Mouse (Mus musculus): ENCODE measurements around the gene Rpl35a. TPM values are rescaled to one million over a fixed set of nuclear protein-coding genes. Genes with fewer than 3 reads are reported as not detected.

Gene Rpl35a
- total RNA-seq, 2 experiments from 2014 or later, result 217 to 291 TPM

DNA sequence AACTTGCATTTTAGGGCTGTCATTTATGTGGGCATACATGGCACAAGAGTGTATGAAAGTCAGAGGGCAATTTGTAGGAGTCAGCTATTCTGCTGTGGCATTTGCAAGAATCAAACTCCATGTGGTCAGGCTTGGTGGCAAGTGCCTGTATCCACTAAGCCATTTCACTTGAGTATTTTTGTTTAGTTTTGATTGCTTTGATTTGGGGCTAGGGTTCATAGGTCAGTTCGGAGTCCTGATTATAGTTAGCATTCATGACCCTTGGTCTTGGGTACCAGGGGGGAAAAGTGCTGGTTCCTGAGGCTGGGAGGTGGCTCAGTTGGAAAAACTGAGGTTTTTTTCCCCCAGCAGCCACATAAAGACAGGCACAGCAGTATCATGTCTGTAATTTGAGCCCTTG lies 3.2 kb downstream of the Rpl35a start:
- TF ChIP-seq CTCF (IDR thresholded peaks at IDR 0.05), result no peak
- 0 out of 2 replicates have a peak overlapping the region, but pooled peaks have one; percentile 2 for H3K4me3 ChIP-seq
- intact Hi-C loops (cut with DNase I), result loop anchor here (5.0 kb wide), 2 partner anchors 123 to 193 kb away; partner anchors contain the start of gene Snx4
- DNase-seq, result no peak
- H3K27ac ChIP-seq, result no peak overlapping the region

DNA sequence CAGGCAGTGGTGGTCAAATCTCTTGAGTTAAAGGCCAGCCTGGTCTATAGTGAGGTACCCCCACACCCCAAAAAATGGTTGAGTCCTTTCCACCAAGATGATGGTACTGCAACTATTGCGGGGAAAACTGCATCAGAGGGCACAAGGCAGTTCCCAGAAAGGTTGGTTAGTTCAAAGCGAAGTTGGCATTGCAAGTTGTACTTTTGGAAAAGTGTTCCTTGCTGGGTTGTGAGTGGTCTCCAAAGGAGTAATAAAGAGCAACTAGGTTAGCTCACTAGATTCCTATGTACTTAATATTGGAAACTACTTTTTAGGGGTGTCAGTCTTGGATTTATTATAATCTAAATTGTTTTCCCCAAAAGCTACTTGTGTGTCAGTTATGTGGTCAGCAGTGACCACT lies 4.7 kb downstream of the Rpl35a start:
- H3K4me3 ChIP-seq, result no peak overlapping the region
- intact Hi-C loops (cut with DNase I), result no loop called here
- no peak for DNase-seq
- no peak for TF ChIP-seq CTCF (IDR thresholded peaks at IDR 0.05)
- no peak overlapping the region for H3K27ac ChIP-seq

DNA sequence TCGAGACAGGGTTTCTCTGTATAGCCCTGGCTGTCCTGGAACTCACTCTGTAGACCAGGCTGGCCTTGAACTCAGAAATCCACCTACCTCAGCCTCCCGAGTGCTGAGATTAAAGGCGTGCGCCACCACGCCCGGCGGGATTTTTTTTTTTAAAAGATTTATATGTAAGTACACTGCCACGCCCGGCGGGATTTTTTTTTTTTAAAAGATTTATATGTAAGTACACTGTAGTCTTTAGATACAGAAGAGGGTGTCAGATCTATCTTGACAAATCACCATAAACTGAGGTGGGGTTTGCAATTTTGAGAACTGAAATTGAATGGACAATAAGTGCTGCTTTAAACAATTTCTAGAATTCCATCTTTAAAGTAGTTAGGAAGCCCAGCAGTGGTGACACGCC lies 5.1 kb downstream of the Rpl35a start:
- intact Hi-C loops (cut with DNase I), result no loop called here
- no peak for DNase-seq
- H3K4me3 ChIP-seq, result peak overlapping the region; percentile 96
- no peak for TF ChIP-seq CTCF (IDR thresholded peaks at IDR 0.05)
- H3K27ac ChIP-seq, result peak overlapping the region; percentile 80

DNA sequence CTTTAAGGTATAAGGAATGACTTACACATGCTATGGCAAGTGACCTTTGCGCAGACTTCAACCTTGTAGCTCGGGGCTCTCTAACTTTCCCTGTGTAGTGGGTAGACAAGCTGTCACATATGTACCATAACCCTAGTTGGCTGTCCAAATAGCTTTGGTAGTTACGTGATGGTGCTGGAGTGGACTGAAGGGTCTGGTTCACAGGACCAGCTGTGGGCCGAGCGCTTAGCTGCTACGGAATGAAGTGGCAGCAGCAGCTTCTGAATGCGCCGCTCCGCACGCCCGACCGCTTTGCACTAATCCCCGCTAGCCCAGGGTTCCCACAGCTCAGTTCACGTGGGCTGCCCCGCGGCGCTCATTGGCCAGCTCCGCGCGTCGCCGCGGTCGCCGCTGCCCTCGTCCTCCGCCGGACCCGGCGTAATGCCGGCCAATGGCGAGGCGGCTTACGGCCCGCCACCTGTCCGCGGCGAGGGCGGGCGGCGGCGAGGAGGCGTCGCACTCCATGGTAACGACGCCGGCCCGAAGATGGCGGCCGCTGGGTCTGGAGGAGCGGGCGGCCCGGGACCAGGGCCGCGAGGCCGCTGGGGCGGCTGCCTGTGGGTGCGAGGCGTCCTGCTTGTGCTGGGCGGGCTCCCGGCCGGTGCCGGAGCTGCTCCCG lies 5.9 kb downstream of the Rpl35a start, which contains the start of gene Lmln:
Gene Lmln (plus strand): TSS at position 498 of the 658 bp plus-strand sequence.
- no peak for TF ChIP-seq CTCF (IDR thresholded peaks at IDR 0.05)
- DNase-seq, result peak; percentile 96
- Histone ChIP-seq H3K4me3 (peak within 1 kb of the TSS; percentile 96), H3K27ac (peak within 1 kb of the TSS; percentile 80)
- intact Hi-C loops (cut with DNase I), result loop anchor here (2.0 kb wide), 1 partner anchor 815 kb away; the partner anchor contains the start of genes Fbxo45 and Wdr53

DNA sequence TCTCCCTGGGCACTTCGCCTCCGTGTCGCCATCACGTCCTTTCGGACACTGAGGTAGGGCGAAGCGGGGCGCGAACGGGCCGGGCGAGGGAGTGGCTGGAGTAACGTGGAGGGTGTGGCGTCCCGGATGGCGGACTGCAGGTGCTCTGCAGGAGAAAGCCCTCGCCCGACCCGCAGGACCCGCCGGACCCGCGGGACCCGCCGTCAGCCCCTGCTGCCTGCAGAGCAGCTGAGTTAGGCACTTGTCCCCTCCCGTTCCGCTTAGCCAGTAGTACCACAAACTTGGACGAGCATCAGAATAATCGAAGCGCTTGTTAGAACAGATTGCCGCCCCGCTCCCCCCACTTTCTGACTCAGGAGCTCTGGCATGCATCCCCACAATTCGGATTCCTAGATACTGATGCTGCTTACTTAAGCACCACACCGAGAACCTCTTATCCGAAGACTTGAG lies 6.5 kb downstream of the Rpl35a start:
- TF ChIP-seq CTCF (IDR thresholded peaks at IDR 0.05), result no peak
- Histone ChIP-seq H3K4me3 (peak overlapping the region; percentile 96), H3K27ac (peak overlapping the region; percentile 80)
- intact Hi-C loops (cut with DNase I), result loop anchor here (2.0 kb wide), 1 partner anchor 816 kb away; the partner anchor contains the start of genes Fbxo45 and Wdr53
- no peak for DNase-seq

DNA sequence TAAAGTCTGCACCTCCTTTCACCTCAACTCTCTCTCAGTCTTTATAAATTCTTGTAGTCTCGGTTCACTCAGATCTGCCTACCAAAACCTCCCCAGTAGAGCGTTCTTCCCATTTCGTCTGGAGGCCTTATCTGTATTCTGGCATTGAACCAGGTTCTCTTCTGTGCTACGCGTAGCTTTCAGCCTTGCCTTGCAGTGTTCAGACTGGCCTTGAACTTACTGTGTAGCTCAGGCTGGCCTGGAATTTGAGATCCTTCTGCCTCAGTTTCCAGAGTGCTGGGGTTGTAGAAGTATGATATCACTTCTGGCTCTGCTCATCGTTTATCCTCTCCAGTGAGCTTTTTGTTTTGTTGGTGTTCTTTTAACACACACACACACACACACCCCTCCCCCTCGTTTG lies 7.0 kb downstream of the Rpl35a start:
- peak overlapping the region; percentile 96 for H3K4me3 ChIP-seq
- no peak for DNase-seq
- TF ChIP-seq CTCF (IDR thresholded peaks at IDR 0.05), result no peak
- intact Hi-C loops (cut with DNase I), result loop anchor here (2.0 kb wide), 1 partner anchor 816 kb away; the partner anchor contains the start of genes Fbxo45 and Wdr53
- peak overlapping the region; percentile 80; the same call in 1 of the 2 replicates for H3K27ac ChIP-seq

DNA sequence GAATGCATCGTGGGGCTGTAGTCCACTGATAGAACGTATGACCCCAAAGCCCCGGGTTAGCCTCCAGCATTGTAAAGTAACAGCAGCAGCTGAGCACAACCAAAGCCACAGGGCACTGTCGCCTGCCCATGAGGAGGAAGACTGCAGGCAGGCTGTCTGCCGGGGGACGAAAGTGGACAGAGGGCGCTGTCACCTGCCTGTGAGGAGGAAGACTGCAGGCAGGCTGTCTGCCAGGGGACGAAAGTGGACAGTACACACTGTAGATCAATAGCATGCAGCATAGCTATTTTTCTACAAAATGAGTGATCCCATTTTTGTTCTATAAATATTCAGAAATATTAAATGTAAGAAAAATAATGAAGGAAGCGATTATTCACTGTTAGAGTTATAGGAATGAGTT lies 8.4 kb downstream of the Rpl35a start:
- Histone ChIP-seq H3K4me3 (no peak overlapping the region), H3K27ac (no peak overlapping the region)
- intact Hi-C loops (cut with DNase I), result no loop called here
- DNase-seq, result no peak
- no peak for TF ChIP-seq CTCF (IDR thresholded peaks at IDR 0.05)

DNA sequence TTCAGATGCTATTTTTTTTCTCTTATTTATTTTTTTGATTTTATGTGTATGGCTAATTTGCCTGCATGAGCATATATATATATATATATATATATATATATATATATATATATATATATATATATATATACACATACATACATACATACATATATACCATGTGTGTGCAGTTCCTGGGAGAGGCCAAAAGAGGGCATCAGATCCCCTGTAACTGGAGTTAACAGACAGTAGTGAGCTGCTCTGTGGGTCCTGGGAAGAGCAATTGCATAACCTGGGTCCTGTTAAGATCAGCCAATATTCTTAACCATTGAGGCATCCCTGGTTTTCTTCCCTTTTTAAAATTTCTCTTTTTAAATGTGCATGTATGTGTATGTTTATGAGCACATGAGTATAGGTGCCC lies 14.7 kb downstream of the Rpl35a start:
- DNase-seq, result no peak
- no peak; the same call in 1 of the 2 replicates for TF ChIP-seq CTCF (IDR thresholded peaks at IDR 0.05)
- Histone ChIP-seq H3K27ac (no peak overlapping the region), H3K4me3 (no peak overlapping the region)
- intact Hi-C loops (cut with DNase I), result no loop called here

DNA sequence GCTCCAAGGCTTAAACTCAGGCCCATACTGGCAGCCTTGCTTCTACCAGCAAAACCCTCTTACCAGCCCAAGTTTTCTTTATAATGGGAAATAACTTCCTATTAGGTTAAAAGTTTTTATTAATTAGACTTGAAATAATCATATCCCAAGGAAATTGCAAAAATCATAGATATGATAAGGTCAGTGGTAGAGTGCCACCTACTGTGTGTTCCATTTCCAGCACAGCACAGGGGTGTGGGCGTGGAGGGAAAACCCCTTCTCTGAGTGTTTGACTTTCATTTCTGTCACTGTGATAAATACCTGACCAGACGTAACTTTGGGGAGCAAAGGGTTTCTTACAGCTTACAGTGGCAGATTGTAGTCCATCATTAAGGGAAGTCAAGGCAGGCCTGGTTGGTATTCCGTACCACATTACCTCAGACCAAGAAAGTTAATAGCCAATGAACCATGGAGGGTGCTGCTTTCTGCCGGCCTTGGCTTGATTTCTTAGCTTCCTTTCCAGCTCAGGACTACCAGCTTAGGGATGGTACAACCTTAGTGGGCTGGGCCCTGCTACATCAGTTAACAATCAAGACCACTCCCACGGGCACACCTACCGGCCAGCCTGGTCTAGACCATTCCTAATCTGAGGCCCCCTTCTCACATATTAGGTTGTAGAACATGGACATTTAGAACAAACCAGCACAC lies 16.8 kb downstream of the Rpl35a start:
- intact Hi-C loops (cut with DNase I), result no loop called here
- no peak overlapping the region for H3K4me3 ChIP-seq
- 0 out of 2 replicates have a peak, but pooled peaks have one; percentile 0 for TF ChIP-seq CTCF (IDR thresholded peaks at IDR 0.05)
- no peak overlapping the region for H3K27ac ChIP-seq
- DNase-seq, result no peak

DNA sequence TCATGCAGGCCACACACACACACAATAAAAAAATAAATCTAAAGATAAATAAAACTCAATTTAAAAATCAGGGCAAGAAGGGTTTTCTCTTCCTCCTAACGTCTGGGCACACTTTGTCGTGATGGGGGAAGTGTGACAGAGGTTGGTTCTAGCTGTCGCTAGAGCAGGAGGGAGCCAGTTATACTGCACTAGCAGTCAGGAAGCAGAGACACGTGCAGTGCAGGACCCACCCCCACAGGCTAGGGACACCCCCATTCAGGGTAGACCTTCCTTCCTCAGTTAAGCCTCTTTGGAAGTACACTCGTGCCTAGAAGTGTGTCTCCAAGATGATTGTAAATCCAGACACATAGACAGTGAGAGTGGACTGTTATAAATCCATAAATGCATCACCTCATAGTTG lies 18.7 kb downstream of the Rpl35a start:
- intact Hi-C loops (cut with DNase I), result no loop called here
- Histone ChIP-seq H3K4me3 (no peak overlapping the region), H3K27ac (no peak overlapping the region)
- no peak for DNase-seq
- no peak for TF ChIP-seq CTCF (IDR thresholded peaks at IDR 0.05)

DNA sequence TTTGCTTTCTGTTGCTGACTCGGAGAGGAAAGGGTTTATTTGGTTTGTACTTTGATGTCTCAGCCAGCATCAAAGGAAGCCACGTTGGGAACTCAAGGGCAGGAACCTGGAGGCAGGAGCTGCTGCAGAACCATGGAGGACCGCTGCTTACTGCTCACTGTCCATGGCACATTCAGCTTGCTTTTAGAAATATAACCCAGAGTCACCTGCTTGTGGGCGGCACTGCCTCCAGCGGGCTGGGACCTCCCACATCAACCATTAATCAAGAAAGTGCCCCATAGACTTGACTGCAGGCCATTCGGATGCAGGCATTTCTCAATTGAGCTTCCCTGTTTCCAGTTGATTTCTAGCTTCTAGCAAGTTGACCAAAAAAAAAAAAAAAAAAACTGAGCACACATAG lies 19.8 kb downstream of the Rpl35a start:
- DNase-seq, result no peak
- H3K4me3 ChIP-seq, result no peak overlapping the region
- H3K27ac ChIP-seq, result no peak overlapping the region
- intact Hi-C loops (cut with DNase I), result no loop called here
- no peak for TF ChIP-seq CTCF (IDR thresholded peaks at IDR 0.05)

DNA sequence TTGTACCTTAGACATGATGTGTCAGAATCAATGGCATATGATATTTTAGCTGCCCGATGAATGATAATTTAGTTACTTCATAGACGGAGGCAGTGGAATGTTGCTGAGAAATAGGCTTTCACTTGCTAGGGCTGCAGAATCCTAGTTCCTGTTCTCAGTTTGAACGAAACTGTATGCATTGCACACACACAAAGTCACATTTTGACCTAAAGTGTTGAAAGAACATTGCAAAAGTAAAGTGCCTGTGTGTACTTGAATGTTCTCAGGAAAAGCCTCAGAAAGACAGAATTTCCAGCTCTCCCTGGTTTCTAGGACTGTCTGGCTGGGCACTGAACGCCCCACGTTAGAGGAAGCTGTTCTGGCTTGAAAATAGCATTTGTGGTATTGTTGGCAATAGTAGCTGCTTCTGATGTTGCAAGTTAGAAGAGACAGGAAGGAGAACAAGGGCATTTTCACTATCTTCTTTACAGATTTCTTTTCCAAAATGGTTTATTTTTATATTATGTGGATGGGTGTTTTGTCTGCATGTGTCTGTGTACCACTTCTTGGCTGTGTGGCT lies 20.9 kb downstream of the Rpl35a start:
- no peak for DNase-seq
- Histone ChIP-seq H3K4me3 (no peak overlapping the region), H3K27ac (no peak overlapping the region)
- no peak for TF ChIP-seq CTCF (IDR thresholded peaks at IDR 0.05)
- intact Hi-C loops (cut with DNase I), result no loop called here

DNA sequence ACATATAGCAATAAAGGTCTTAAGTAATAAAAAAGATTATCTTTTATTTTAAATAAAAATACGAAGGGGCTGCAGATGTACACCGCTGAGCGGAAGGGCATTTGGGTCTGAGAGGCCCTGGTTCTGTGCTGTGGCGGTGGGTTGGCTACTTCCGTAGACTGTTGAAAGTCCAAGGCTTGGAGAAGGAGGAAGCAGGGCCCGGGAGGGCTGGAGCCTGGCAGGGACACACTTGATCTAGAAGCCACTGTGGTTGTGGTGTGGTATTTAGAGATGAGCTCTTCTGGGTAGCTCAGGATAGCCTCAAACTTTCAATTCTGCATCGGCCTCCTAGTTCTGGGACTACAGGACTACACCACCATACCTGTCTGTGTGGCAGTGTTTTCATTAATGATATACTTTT lies 23.8 kb downstream of the Rpl35a start:
- Histone ChIP-seq H3K27ac (no peak overlapping the region), H3K4me3 (no peak overlapping the region)
- no peak for TF ChIP-seq CTCF (IDR thresholded peaks at IDR 0.05)
- intact Hi-C loops (cut with DNase I), result no loop called here
- DNase-seq, result no peak

Measured in gastrocnemius, adult 2 months (tissue).